10 mouse cellular contexts compared by ENCODE assay signal in the genomic region with DNA sequence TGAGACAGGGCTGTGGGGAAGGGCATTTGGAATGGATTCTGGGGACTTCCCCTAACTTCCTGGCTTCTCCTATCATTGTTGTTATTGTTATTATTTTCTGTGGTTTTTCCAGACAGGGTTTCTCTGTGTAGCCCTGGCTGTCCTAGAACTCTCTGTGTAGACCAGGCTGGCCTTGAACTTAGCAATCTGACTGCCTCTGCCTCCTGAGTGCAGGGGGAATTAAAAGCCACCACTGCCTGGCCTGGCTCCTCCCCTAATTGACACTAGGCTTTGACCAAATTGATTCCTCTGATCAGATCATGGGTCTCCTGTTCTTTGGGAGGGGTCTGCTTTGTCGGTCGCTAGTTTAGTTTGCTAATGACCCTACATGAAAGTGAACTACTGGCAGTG. TPM values are rescaled to one million over a fixed set of nuclear protein-coding genes. Genes with fewer than 3 reads are reported as not detected.
A peak's percentile ranks its signal among the peaks of the same experiment; 100 is the strongest.
DNase-seq lines count a peak whose midpoint lies in the region; ATAC-seq and TF ChIP-seq lines count a peak whose summit lies in the region.
"Had no signal": no experiment of that assay in that cellular context is flagged by ENCODE, and none has a peak within 500 bp of the region (broad histone marks: within the 10 kb centered on the region; RNA-seq: fewer than 3 reads in every experiment).

No protein-coding gene starts in this region.

- H3K27ac ChIP-seq in kidney, postnatal 0 days, result no peak overlapping the region
- no peak overlapping the region for H3K27ac ChIP-seq in embryonic facial prominence, embryonic 13.5 days
- no peak overlapping the region for H3K27ac ChIP-seq in hindbrain, embryonic 15.5 days (replicated peaks)
- H3K27ac ChIP-seq in midbrain, postnatal 0 days (ENCODE audit: low read depth, low read length), result peak overlapping the region; percentile 85; the same call in 1 of the 2 replicates

- no peaks in the 10 kb centered on the region for H3K27me3 ChIP-seq in kidney, postnatal 0 days (ENCODE audit: insufficient read depth, low read length)
- H3K27me3 ChIP-seq in embryonic facial prominence, embryonic 13.5 days, result peaks cover 4% of the 10 kb centered on the region; the same call in 1 of the 2 replicates
- H3K27me3 ChIP-seq in hindbrain, embryonic 15.5 days, result peaks cover 5% of the 10 kb centered on the region
- no peaks in the 10 kb centered on the region for H3K27me3 ChIP-seq in midbrain, postnatal 0 days (ENCODE audit: insufficient read depth, low read length)

- H3K9me3 ChIP-seq in kidney, postnatal 0 days (replicated peaks; ENCODE audit: low read length), result no peaks in the 10 kb centered on the region
- no peaks in the 10 kb centered on the region for H3K9me3 ChIP-seq in embryonic facial prominence, embryonic 13.5 days
- H3K9me3 ChIP-seq in hindbrain, embryonic 15.5 days, result no peaks in the 10 kb centered on the region
- no peaks in the 10 kb centered on the region for H3K9me3 ChIP-seq in midbrain, postnatal 0 days (ENCODE audit: low read length)

- H3K4me3 ChIP-seq in kidney, postnatal 0 days (replicated peaks; ENCODE audit: low read depth, low read length), result no peak overlapping the region
- peak overlapping the region; percentile 63; the same call in 1 of the 2 replicates for H3K4me3 ChIP-seq in embryonic facial prominence, embryonic 13.5 days
- H3K4me3 ChIP-seq in hindbrain, embryonic 15.5 days, result peak overlapping the region; percentile 61
- peak overlapping the region; percentile 56 for H3K4me3 ChIP-seq in midbrain, postnatal 0 days (ENCODE audit: low read depth, low read length)

- ATAC-seq in kidney, postnatal 0 days (replicated peaks; ENCODE audit: low FRiP score, low read depth), result no peak
- no peak for ATAC-seq in embryonic facial prominence, embryonic 13.5 days (ENCODE audit: insufficient number of reproducible peaks, insufficient read depth, low FRiP score, low TSS enrichment, low read depth)
- ATAC-seq in hindbrain, embryonic 15.5 days (ENCODE audit: low FRiP score, low read depth), result no peak
- no peak for ATAC-seq in midbrain, postnatal 0 days (ENCODE audit: low FRiP score)

- 0 out of 2 replicates have a peak, but pooled peaks cover under 1% of the 10 kb centered on the region for H3K4me1 ChIP-seq in kidney, postnatal 0 days (replicated peaks; ENCODE audit: insufficient read depth, low read length)
- H3K4me1 ChIP-seq in embryonic facial prominence, embryonic 13.5 days, result peaks cover 15% of the 10 kb centered on the region
- peaks cover 18% of the 10 kb centered on the region for H3K4me1 ChIP-seq in hindbrain, embryonic 15.5 days (replicated peaks)
- no peaks in the 10 kb centered on the region for H3K4me1 ChIP-seq in midbrain, postnatal 0 days (ENCODE audit: insufficient read depth, low read length)

- no peak for DNase-seq in kidney, postnatal 0 days (ENCODE audit: low spot score)
- DNase-seq in kidney, postnatal 25 days, result no peak
- no peak for DNase-seq in midbrain, postnatal 0 days (ENCODE audit: low spot score)
- no peak for DNase-seq in gastrocnemius, adult 8-10 months (ENCODE audit: low spot score in 2 of 2)
- no peak for DNase-seq in left cerebral cortex, adult 18-20 months (ENCODE audit: low spot score in 2 of 2)
- no peak for DNase-seq in adrenal gland, postnatal 25 days

- peak overlapping the region; percentile 69; the same call in 1 of the 2 replicates for H3K4me2 ChIP-seq in kidney, postnatal 0 days (ENCODE audit: low read length)
- H3K4me2 ChIP-seq in embryonic facial prominence, embryonic 13.5 days, result peak overlapping the region; percentile 85
- peak overlapping the region; percentile 76 for H3K4me2 ChIP-seq in hindbrain, embryonic 15.5 days
- peak overlapping the region; percentile 78 for H3K4me2 ChIP-seq in midbrain, postnatal 0 days (ENCODE audit: low read depth, low read length, poor library complexity, severe bottlenecking)

- H3K36me3 ChIP-seq in kidney, postnatal 0 days (ENCODE audit: insufficient read depth, low read length), result no peaks in the 10 kb centered on the region
- H3K36me3 ChIP-seq in embryonic facial prominence, embryonic 13.5 days, result no peaks in the 10 kb centered on the region
- H3K36me3 ChIP-seq in hindbrain, embryonic 15.5 days, result no peaks in the 10 kb centered on the region
- H3K36me3 ChIP-seq in midbrain, postnatal 0 days (ENCODE audit: insufficient read depth, low read length), result no peaks in the 10 kb centered on the region

- TF ChIP-seq CTCF in kidney, postnatal 0 days (IDR thresholded peaks at IDR 0.05; ENCODE audit: low read depth), result no peak
- no peak for TF ChIP-seq CTCF in midbrain, postnatal 0 days (IDR thresholded peaks at IDR 0.05)

- WGBS in kidney, postnatal 0 days, result 44% methylated on average over 2 of the region's 2 CpGs
- WGBS in embryonic facial prominence, embryonic 13.5 days, result 50% methylated on average over 2 of the region's 2 CpGs
- WGBS in hindbrain, embryonic 15.5 days, result 62% methylated on average over 2 of the region's 2 CpGs
- WGBS in midbrain, postnatal 0 days, result 55% methylated on average over 2 of the region's 2 CpGs

- no peak overlapping the region for H3K9ac ChIP-seq in kidney, postnatal 0 days (ENCODE audit: low read depth, low read length)
- peak overlapping the region; percentile 72; the same call in 1 of the 2 replicates for H3K9ac ChIP-seq in embryonic facial prominence, embryonic 13.5 days
- H3K9ac ChIP-seq in hindbrain, embryonic 15.5 days, result peak overlapping the region; percentile 56
- no peak overlapping the region for H3K9ac ChIP-seq in midbrain, postnatal 0 days (replicated peaks; ENCODE audit: low read length, poor library complexity, severe bottlenecking)

RNA-seq across cellular contexts. Expression of a gene that starts 1.0 kb away (rescaled TPM):
- 0.54 and 0.69 TPM in 2 replicates for polyA plus RNA-seq in kidney, postnatal 0 days (2015; fragmentation: Nextera tagmentation; extraction: Ambion mirVana)
- 1.1 TPM in 2 replicates for polyA plus RNA-seq in embryonic facial prominence, embryonic 13.5 days (2015; fragmentation: Nextera tagmentation; extraction: Ambion mirVana)
- 4.7 and 6.5 TPM in 2 replicates for polyA plus RNA-seq in hindbrain, embryonic 15.5 days (2015; fragmentation: Nextera tagmentation; extraction: Ambion mirVana)
- 16.3 and 19.4 TPM in 2 replicates for total RNA-seq in midbrain, postnatal 0 days (2014; rRNA removed)
- 17.8 and 21.4 TPM in 2 replicates for polyA plus RNA-seq in midbrain, postnatal 0 days (2015; fragmentation: Nextera tagmentation; extraction: Ambion mirVana)
- total RNA-seq in gastrocnemius, adult 8-10 months (2022), result under 1 TPM in 1 of 4 experiments, not detected in 3; 0.21 TPM
- total RNA-seq in left cerebral cortex, adult 18-20 months (2021), result 1 to 10 TPM; 4.4 to 6.8 TPM
- total RNA-seq in adrenal gland, postnatal 25 days (2021), result 0.64 and 2.8 TPM in 2 replicates
- total RNA-seq: hematopoietic stem cell, adult 5-6 weeks had no signal

RNA-seq across cellular contexts. Expression of a gene that starts 4.3 kb away (rescaled TPM):
- polyA plus RNA-seq in kidney, postnatal 0 days (2015; fragmentation: Nextera tagmentation; extraction: Ambion mirVana), result 0.25 and 0.31 TPM in 2 replicates
- polyA plus RNA-seq in embryonic facial prominence, embryonic 13.5 days (2015; fragmentation: Nextera tagmentation; extraction: Ambion mirVana), result 0.13 and 0.17 TPM in 2 replicates
- polyA plus RNA-seq in hindbrain, embryonic 15.5 days (2015; fragmentation: Nextera tagmentation; extraction: Ambion mirVana), result 0.40 and 0.42 TPM in 2 replicates
- 1.0 and 1.6 TPM in 2 replicates for total RNA-seq in midbrain, postnatal 0 days (2014; rRNA removed)
- 1.2 and 1.4 TPM in 2 replicates for polyA plus RNA-seq in midbrain, postnatal 0 days (2015; fragmentation: Nextera tagmentation; extraction: Ambion mirVana)
- under 1 TPM in 1 of 4 experiments, not detected in 3; 0.18 TPM for total RNA-seq in gastrocnemius, adult 8-10 months (2022)
- under 1 TPM; 0.53 to 0.98 TPM for total RNA-seq in left cerebral cortex, adult 18-20 months (2021)
- 1.2 and 1.6 TPM in 2 replicates for total RNA-seq in adrenal gland, postnatal 25 days (2021)
- total RNA-seq: hematopoietic stem cell, adult 5-6 weeks had no signal

RNA-seq across cellular contexts. Expression of a gene that starts 6.5 kb away (rescaled TPM):
- 0.42 and 0.50 TPM in 2 replicates for polyA plus RNA-seq in kidney, postnatal 0 days (2015; fragmentation: Nextera tagmentation; extraction: Ambion mirVana)
- 0.44 and 0.47 TPM in 2 replicates for polyA plus RNA-seq in embryonic facial prominence, embryonic 13.5 days (2015; fragmentation: Nextera tagmentation; extraction: Ambion mirVana)
- polyA plus RNA-seq in hindbrain, embryonic 15.5 days (2015; fragmentation: Nextera tagmentation; extraction: Ambion mirVana), result 0.87 and 0.98 TPM in 2 replicates
- 1.2 and 2.1 TPM in 2 replicates for total RNA-seq in midbrain, postnatal 0 days (2014; rRNA removed)
- 1.7 and 2.0 TPM in 2 replicates for polyA plus RNA-seq in midbrain, postnatal 0 days (2015; fragmentation: Nextera tagmentation; extraction: Ambion mirVana)
- not detected for total RNA-seq in gastrocnemius, adult 8-10 months (2022)
- under 1 TPM; 0.42 to 0.79 TPM for total RNA-seq in left cerebral cortex, adult 18-20 months (2021)
- not detected in 2 replicates for total RNA-seq in adrenal gland, postnatal 25 days (2021)
- total RNA-seq: hematopoietic stem cell, adult 5-6 weeks had no signal

RNA-seq across cellular contexts. Expression of a gene that starts 30.1 kb away (rescaled TPM):
- 0.27 and 0.36 TPM in 2 replicates for polyA plus RNA-seq in kidney, postnatal 0 days (2015; fragmentation: Nextera tagmentation; extraction: Ambion mirVana)
- 0.21 TPM in 1 of 2 replicates, not detected in the other for polyA plus RNA-seq in embryonic facial prominence, embryonic 13.5 days (2015; fragmentation: Nextera tagmentation; extraction: Ambion mirVana)
- 0.35 and 0.72 TPM in 2 replicates for polyA plus RNA-seq in hindbrain, embryonic 15.5 days (2015; fragmentation: Nextera tagmentation; extraction: Ambion mirVana)
- total RNA-seq in midbrain, postnatal 0 days (2014; rRNA removed), result 1.0 and 1.5 TPM in 2 replicates
- polyA plus RNA-seq in midbrain, postnatal 0 days (2015; fragmentation: Nextera tagmentation; extraction: Ambion mirVana), result 0.67 and 0.91 TPM in 2 replicates
- total RNA-seq in gastrocnemius, adult 8-10 months (2022), result not detected
- total RNA-seq in left cerebral cortex, adult 18-20 months (2021), result 10 to 100 TPM in 1 of 2 experiments, 1 to 10 TPM in 1; 9.8 to 13.7 TPM
- not detected in 2 replicates for total RNA-seq in adrenal gland, postnatal 25 days (2021)
- total RNA-seq: hematopoietic stem cell, adult 5-6 weeks had no signal
- polyA plus RNA-seq: lung, embryonic 16.5 days had no signal

RNA-seq across cellular contexts. Expression of a gene that starts 31.7 kb away (rescaled TPM):
- polyA plus RNA-seq in kidney, postnatal 0 days (2015; fragmentation: Nextera tagmentation; extraction: Ambion mirVana), result 7.4 and 9.9 TPM in 2 replicates
- 11.1 and 11.5 TPM in 2 replicates for polyA plus RNA-seq in embryonic facial prominence, embryonic 13.5 days (2015; fragmentation: Nextera tagmentation; extraction: Ambion mirVana)
- 10.0 and 10.1 TPM in 2 replicates for polyA plus RNA-seq in hindbrain, embryonic 15.5 days (2015; fragmentation: Nextera tagmentation; extraction: Ambion mirVana)
- total RNA-seq in midbrain, postnatal 0 days (2014; rRNA removed), result 28.5 and 47.1 TPM in 2 replicates
- polyA plus RNA-seq in midbrain, postnatal 0 days (2015; fragmentation: Nextera tagmentation; extraction: Ambion mirVana), result 11.8 and 15.4 TPM in 2 replicates
- total RNA-seq in gastrocnemius, adult 8-10 months (2022), result 10 to 100 TPM; 58.8 to 81.4 (median 70.4) TPM
- total RNA-seq in left cerebral cortex, adult 18-20 months (2021), result 100 to 1,000 TPM; 129 to 133 TPM
- 66.5 and 84.7 TPM in 2 replicates for total RNA-seq in adrenal gland, postnatal 25 days (2021)

Comparison
In these comparisons a context has a peak if more than half of its experiments do, and no peak if none do; other contexts are left out.
1. H3K9ac ChIP-seq: peak in embryonic facial prominence, embryonic 13.5 days (single experiment) and hindbrain, embryonic 15.5 days (single experiment); none in kidney, postnatal 0 days (single experiment) and midbrain, postnatal 0 days (single experiment).
2. Peak in every context shown above with its lines, with median percentiles within 50 percentile points of each other: H3K4me2 ChIP-seq.